Mouse (Mus musculus) megakaryocyte, adult 5-6 weeks (primary cell): ENCODE measurements around the gene Ksr2. TPM values are rescaled to one million over a fixed set of nuclear protein-coding genes. Genes with fewer than 3 reads are reported as not detected.

Experiments
- ATAC-seq: 2 replicates; pipeline ENCODE4 v1.8.0; 2016; ENCODE audit warnings: mild to moderate bottlenecking, inconsistent platforms; ENCODE audit not compliant: poor library complexity, severe bottlenecking
- total RNA-seq, 2 experiments: library from RNA; stranded (forward) in 1 of 2; stranded (reverse) in 1 of 2; fragments of 153-499, 151-499 nt in 1 of 2; fragments of 221-1000, 200-1000 nt in 1 of 2; gene quantifications; 2 replicates each; pipeline versions ENCODE4 v1.2.3 to v1.2.4; 2015 to 2017

The Ksr2 gene
- total RNA-seq, 2 experiments from 2014 or later: under 0.01 to 0.13 TPM

DNA sequence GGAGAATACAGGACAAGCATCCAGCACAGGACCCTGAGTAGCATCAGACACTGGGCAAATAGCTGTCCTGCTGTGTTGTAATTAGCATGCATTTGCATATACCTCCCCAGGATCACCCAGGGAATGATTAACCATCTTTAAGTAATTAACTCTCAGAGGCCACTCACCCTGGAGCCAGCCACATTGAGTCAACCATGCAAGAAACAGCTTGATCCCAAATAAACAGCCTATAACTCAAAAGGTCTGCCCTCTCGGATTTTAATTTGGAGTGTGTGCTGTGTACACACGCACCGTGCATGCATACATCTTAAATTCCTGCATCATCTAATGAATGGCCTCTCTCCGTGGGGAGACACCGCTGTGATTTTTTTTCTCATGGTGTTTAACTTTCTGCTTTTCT is 335.6 kb downstream of the Ksr2 start:
- no peak for ATAC-seq

DNA sequence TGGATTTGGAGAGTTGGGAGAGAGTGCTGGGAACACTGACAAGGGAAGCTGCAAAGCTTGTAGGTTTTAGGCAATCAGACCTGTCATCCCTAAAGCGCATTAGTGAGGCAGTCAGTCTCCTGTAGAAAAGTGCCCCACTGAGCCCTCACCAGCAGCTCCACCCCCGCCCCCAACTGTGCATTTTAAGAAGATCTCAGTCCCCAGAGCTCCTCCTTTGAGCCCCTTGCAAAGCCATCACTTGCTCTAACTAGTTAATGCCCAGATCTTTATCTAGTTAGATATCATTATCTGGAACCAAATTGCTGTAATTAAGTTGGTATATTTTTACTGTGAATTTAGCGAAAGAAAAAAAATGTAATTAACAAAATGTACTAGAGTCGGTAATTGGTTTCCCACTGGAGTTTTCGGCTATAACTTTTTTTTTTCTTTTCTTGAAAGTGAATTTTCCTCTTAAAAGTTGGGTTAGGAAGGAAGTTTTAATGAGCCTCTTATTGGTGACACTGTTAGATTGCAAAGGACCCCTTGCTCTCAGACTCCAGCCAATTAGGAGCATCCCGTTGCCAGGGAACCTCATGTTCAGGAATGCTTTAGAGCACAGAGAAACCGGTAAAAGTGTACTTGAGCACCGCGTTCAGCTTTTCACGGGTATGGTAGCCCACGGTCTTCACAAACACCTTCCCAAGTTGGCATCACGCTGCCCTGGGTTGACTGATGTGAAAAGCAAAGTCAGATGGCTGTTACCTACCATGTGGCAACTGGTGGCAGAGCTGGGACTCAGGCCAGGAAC is 344.1 kb downstream of the Ksr2 start:
- ATAC-seq: no peak

GRCm38 (mm10) chr5:117761181-117761832 is 347.5 kb downstream of the Ksr2 start:
- no peak for ATAC-seq

GRCm38 (mm10) chr5:117764496-117764895 is 350.7 kb downstream of the Ksr2 start:
- ATAC-seq: no peak

DNA sequence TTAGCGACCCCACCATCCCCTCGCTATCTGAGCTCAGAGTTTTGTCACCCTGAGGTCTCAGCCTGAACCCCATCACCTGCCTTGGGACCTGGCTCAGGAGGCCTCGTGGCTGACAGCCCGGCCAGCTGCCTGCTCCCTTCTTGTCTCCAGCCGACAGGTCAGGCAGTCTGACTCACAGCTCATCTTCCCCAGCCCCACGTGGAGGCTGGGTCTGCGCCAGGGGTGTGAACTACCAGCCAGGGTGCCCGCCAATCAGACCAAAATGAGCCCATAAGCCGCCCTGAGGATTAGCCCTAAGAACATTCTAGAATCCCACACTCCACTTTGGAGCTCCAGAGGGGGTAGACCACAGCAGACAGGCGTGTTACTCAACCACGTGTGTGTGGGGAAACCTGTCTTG is 365.4 kb downstream of the Ksr2 start:
- ATAC-seq: no peak

GRCm38 (mm10) chr5:117780681-117781080 is 366.9 kb downstream of the Ksr2 start, which contains the start of gene Nos1:
TSS of gene Nos1 (plus strand) at chr5:117781032.
- no peak for ATAC-seq

DNA sequence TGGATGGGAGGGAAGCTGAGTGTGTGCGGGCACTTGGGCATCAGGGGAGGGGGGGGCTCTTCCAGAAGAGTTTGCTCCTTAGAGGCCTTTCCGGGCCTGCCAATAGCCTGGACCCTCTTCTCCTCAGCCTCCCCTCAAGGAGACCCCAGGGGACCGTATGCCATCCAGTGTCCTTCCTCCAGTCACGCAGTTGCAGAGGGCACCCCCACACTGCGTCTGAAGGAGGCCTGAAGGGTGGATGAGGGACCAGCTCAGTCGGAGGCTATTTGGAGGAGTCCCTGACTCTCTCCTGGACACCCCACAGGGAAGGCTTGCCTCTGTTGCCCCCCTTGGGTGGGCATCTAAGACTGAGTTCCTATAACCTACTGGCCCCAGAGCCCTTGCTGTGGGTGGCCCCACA is 367.4 kb downstream of the Ksr2 start:
- no peak for ATAC-seq

- no peak for ATAC-seq
Measured at GRCm38 (mm10) chr5:117790071-117790470, 376.3 kb downstream of the Ksr2 start.

DNA sequence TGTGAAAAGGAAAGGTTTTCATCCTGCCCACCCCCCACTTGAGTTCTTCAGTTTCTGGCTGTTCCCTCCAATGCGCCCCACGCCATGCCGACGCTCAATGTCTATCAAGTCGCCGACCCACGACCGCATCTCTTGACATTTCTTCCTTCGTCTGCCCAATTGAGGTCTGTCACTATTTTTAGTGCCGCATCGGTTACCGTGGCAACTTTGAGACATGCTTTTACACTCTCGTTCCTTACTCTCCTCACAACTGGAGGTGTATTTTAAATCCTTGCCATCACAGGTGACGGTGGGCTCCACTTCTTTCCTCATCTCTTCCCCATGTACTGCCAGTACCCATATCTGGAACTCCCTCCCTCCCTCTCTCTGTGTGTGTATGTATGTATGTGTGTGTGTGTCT is 378.1 kb downstream of the Ksr2 start:
- ATAC-seq: no peak

- no peak for ATAC-seq
Measured at GRCm38 (mm10) chr5:117800849-117801248, 387.0 kb downstream of the Ksr2 start.

DNA sequence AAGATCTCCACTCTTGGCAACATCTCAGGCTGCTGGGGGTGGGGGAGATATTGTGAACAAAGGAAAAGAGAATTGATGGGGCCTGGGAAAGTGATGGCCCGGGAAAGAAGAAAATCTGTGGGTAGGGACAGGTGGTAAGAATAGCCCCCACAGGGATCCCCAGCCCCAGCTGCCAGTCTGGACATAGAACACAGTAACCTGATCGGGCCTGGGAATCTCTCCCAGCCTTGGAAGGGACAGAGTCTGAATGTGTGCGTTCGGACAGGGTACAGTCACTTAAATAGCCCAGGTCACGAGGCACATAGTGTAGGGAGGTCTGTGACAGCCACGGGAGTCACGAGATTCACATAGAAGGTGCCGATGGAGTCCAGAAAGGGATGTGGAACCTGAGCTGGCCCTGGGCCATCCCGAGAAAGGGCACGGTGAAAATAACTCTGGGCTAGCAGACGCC is 388.3 kb downstream of the Ksr2 start:
- no peak for ATAC-seq

GRCm38 (mm10) chr5:117803551-117803950 is 389.8 kb downstream of the Ksr2 start:
- no peak for ATAC-seq

- ATAC-seq: no peak
Measured at GRCm38 (mm10) chr5:117810930-117811329, 397.1 kb downstream of the Ksr2 start.

DNA sequence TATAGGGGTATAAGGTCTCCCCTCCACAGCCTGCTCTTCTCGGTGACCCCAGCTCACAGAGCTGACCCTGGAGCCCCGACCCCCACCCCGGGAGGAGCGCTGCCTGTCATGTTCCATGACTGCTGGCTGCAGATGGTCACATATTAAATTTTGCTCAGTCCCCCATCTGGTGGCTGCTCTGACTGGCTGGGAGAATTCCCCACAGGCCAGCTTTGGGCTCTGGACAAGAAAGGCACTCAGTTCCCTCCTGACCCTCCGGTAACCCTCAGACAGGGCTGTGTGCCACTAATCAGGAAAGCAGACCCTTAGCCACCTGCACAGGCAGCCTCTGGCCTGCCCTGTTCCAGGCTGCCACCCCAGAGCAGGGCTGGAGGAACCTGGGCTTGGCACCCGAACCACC is 405.0 kb downstream of the Ksr2 start:
- ATAC-seq: no peak

DNA sequence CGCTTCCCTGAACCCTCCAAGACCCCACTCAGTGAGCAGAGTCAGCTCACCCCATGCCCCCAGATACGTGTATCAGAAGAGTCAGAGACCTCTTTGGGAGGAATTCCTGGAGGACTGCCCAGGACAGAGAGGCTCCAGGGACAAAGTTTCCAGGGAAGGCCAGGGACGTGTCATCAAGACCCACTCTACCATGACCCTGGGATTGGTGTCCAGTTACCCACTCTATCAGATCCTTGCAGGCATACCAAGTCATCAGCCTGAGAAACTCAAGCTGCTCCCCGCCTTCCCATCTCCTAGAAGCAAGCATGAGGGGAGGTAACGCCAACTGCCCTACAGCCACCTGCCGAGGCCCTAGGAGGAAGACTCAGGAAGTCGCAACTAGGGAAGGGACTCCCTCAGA is 406.6 kb downstream of the Ksr2 start:
- no peak for ATAC-seq

- no peak for ATAC-seq
Measured at GRCm38 (mm10) chr5:117823811-117824210, 410.0 kb downstream of the Ksr2 start.

DNA sequence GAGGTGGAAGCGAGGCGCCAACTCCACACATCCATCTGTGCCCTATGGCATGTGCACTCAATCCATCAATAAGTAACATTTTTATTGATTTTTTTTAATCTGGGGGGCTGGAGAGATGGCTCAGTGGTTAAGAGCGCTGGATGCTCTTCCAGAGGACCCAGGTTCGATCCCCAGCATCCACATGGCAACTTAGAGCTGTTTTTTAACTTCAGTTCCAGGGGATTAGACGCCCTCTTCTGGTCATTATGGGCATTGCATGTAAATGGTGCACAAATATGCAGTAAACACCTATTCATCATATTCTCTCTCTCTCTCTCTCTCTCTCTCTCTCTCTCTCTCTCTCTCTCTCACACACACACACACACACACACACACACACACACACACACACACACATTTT is 410.7 kb downstream of the Ksr2 start:
- no peak for ATAC-seq

Other genes starting within 250 kb of the Ksr2 start
- 63.2 and 65.1 TPM in 2 replicates for gene Pebp1, start 126.4 kb upstream of the Ksr2 start, total RNA-seq (2015)
- 29.2 and 32.2 TPM in 2 replicates for gene Pebp1, start 126.4 kb upstream of the Ksr2 start, total RNA-seq (2017)
- 1.4 and 3.9 TPM in 2 replicates for gene Vsig10, start 94.9 kb upstream of the Ksr2 start, total RNA-seq (2015)
- 0.94 and 2.0 TPM in 2 replicates for gene Vsig10, start 94.9 kb upstream of the Ksr2 start, total RNA-seq (2017)
- 15.5 and 21.3 TPM in 2 replicates for gene Wsb2, start 56.7 kb upstream of the Ksr2 start, total RNA-seq (2015)
- gene Wsb2, start 56.7 kb upstream of the Ksr2 start, total RNA-seq (2017): 28.3 and 36.1 TPM in 2 replicates
- gene Rfc5, start 25.0 kb upstream of the Ksr2 start, total RNA-seq (2015): 29.8 and 50.6 TPM in 2 replicates
- 36.5 and 39.0 TPM in 2 replicates for gene Rfc5, start 25.0 kb upstream of the Ksr2 start, total RNA-seq (2017)